Mouse (Mus musculus): ENCODE results near the gene Klhl21. TPM values are rescaled to one million over a fixed set of nuclear protein-coding genes. Genes with fewer than 3 reads are reported as not detected.

Gene Klhl21
- 10 to 100 TPM; 20.5 to 21.4 TPM for total RNA-seq (2021)

DNA sequence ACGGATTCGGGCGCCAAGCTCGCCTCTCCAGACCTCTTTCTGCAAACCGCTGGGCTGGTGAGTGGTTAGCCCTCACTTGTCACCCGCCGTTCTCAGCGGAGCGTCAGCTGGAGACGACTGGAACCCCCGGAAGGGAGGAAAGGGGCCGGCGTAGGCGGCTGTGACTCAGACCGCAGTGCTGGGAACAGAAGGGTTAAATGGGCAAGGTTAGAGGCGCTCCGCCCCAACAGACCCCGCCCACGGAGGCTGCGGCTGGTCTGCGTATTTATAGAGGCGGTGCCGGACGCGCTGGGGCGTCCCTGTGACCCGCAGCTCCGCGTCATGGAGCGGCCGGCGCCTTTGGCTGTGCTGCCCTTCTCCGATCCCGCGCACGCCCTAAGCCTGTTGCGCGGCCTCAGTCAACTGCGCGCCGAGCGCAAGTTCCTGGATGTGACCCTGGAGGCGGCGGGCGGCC, at the start of gene Klhl21:
Gene Klhl21 (plus strand): TSS at position 182 of the 454 bp plus-strand sequence.
- DNase-seq, result peak; percentile 91 to 92

DNA sequence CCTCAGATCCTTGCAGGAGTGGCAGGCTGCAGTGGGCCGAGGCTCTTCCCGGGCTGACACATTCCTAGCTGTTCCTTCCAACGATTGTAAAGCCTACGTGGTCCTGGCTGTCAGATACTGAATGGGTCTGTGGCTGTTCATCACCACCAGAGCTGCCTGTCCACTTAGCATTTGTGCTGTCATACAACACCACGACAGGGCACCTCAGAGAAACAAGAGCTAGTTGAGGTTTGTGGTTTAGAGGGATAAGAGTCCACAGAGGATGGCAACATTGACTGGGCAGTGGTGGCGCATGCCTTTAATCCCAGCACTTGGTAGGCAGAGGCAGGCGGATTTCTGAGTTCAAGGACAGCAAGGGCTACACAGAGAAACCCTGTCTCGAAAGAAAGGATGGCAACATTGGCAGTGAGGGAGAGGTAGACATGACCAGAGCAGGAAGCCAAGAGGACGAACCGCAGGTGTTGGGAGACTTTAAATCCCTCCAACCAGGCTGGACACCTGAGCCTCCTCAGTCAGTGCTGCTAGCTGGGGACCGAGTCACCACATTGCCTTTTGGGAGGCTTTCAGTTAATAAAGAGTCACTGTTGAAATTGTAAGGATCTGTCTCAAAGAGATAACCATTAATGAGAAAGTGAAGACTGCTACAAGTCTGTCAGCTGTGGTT, 48.6 kb upstream of the Klhl21 start:
- DNase-seq, result no peak

GRCm38 (mm10) chr4:151960513-151960854, 48.1 kb upstream of the Klhl21 start:
- DNase-seq, result no peak

DNA sequence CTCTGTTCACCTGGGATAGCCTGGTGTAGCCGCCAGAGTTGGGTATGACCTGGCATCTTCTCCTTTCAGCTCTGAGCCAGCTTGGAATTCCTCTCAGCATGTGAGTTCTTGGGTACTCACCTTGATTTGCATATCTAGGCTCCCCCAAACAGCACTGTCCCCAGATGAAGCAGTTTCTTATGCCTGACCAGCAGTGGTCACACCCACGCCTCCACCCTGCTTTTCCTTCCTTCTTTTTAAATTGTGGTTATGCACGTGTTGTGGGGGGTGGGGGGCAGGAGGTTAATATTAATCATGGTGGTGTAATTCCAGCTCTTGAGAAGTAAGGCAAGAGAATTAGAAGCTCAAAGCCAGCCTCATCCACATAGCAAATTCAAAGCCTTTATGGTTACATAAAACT, 45.8 kb upstream of the Klhl21 start:
- no peak for DNase-seq

- no peak for DNase-seq
Observed at GRCm38 (mm10) chr4:151968204-151968921, 40.2 kb upstream of the Klhl21 start.

GRCm38 (mm10) chr4:151972221-151972967, 36.2 kb upstream of the Klhl21 start:
- DNase-seq, result no peak

DNA sequence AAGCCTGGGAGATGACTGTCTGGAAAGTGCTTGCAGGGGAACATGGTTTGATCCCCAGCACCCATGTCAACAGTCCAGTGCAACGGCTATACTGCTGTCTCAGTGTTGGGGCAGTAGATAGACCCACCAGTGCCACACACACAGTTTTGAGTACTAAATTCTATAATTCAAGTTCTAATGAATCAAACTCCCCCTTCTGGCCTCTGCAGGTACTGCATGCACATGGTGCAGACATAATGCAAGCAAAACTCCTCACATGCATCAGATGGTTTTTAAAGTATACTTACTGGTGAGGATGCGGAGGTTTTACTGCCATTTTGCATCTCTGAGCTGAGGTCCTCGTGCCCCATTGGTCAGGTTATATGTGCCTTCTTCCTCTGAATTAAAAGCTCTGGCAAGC, 33.2 kb upstream of the Klhl21 start:
- no peak for DNase-seq

GRCm38 (mm10) chr4:151977748-151978147, 30.9 kb upstream of the Klhl21 start:
- DNase-seq, result peak; percentile 86

- DNase-seq, result no peak
Observed at GRCm38 (mm10) chr4:151980699-151981098, 27.9 kb upstream of the Klhl21 start.

DNA sequence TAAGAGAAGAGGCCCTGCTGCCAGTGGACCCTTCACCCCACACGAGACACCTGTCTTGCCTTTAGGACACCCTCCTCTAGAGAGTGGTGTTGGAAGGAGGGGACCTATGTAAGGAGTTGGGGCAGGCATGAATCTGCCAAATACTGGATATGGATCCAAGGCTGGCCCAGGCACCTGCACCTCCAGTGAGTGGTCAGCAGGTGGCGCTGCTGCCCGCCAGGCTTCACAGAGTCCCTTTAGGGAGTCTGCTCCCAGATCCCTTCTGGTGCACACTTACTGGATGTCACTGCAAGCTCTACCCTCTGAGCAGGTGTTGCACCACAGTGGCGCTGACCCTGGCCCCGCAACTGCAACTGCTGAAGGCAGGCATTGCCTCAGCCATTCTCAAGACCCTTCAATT, 27.2 kb upstream of the Klhl21 start:
- DNase-seq, result peak; percentile 81

DNA sequence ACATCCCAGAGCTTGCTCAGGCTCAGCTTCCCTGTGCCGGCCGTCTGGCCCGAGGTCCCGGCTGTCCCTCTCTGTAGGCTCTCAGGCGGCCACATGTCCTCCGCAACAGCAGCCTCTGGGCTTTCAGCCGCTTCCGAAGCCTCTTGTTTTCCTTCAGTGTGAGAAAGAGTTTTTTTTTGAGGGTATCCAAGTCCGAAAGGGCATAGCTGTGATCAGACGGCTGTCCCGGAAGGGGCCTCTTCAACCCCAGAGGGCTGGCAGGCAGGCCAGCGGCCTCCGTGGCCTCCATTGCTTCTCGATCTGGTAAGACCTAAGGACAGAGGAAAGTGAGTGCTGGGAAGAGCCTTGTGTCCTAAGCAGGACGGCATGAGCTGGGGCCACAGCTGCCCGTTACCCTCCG, 25.6 kb upstream of the Klhl21 start:
- no peak for DNase-seq

- DNase-seq, result no peak
Observed at GRCm38 (mm10) chr4:151983560-151983959, 25.0 kb upstream of the Klhl21 start.

- no peak for DNase-seq
Observed at GRCm38 (mm10) chr4:151985886-151986285, 22.7 kb upstream of the Klhl21 start.

DNA sequence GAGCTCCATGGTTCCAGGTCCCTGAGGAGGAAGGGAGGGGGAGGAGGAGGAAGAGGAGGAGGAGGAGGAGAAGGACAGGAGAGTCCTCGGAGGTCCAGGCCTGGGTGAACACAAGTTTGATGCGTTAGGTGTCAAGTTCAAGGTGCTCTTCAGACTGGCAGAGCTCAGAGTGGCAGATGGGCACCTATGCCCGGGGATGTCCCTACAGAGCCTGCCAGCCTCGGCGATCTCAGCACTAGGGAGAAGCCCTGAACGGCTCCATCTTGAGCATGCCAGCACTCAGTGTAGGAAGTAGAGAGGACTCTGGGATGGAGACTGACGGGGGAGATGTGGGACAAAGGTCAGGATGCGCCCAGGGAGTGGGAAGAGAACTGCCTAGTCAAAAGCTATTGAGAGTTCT, 22.0 kb upstream of the Klhl21 start:
- DNase-seq, result no peak

- no peak for DNase-seq
Observed at GRCm38 (mm10) chr4:151988014-151988341, 20.6 kb upstream of the Klhl21 start.

DNA sequence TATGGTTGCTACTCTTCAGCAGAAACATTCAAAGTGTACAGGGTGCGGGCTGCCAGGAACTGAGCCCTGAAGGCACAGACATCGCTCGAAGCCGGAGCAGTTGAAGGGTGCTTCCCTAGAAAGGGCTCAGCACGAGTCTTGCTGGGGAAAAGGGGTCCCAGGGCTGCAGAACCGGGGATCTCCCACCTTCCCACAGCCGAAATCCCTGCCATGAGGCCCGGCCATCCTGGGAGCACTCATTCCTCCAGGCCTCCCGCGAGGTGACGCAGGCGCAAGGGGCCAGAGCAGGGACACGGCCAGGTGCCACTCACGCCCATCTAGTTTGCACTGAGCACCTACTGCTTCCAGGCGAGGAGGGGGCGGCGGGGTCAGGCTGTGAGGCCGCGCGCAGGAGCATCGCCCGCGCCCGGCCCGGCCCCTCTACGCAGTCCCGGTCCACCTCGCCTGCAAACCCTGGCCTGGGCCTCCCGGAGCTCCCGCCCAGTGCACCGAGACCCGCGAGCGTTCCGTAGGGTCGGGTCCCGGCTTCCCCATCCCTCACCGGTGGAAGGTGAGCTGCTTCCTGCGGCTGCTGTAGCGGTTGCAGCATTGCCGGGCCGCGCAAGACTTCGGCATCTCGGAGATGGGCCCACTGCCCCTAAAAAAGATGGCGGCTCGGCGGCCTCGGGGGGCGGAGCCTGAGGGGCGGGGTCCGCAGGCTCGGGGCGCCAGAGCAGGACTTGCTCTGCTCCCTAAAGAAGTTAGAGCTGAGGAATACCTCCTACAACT, 20.1 kb upstream of the Klhl21 start, which contains the start of gene Thap3:
Gene Thap3 (minus strand): TSS at position 656 of the 768 bp plus-strand sequence.
- DNase-seq, result peak; percentile 85

DNA sequence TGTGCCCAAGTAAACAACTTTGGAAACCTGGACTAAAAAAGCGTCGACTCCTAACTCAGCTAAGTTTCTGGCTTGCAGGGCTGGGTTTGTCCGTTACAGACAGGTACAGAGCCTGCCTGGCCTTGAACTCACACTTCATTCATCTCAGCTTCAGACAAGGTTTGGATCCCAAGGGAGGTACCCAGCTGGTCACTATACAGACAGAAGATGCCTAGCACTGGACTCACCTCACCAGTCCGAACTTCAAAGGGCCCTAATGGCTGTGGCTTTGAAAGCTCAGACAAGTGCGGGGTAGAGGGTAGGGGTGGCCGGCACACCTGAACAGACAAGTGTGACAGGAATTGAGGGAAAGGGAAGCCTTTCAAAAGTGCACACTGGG, 19.5 kb upstream of the Klhl21 start:
- no peak for DNase-seq

DNA sequence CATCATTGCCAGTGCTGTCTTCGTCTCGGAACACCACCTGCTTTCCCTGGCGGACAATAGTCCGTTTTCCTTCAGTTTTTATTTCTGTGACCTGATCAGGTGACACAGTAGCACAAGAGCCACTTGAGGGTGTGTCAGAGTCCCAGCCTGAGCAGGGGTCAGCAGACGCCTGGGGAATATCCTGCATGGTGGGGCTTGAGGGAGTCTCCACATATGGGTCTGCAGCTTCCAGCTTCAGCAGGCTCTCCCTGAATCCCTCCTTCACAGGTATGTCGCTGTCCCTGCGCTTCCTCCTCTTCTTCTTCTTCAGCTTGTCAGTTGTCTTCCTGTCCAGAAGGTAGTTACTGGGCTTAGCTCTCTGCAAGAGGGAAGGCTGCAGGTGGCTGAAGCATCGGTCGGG, 16.5 kb upstream of the Klhl21 start:
- no peak for DNase-seq

GRCm38 (mm10) chr4:151993035-151993434, 15.6 kb upstream of the Klhl21 start:
- DNase-seq, result no peak

- DNase-seq, result no peak
Observed at GRCm38 (mm10) chr4:151994228-151995171, 14.1 kb upstream of the Klhl21 start.

DNA sequence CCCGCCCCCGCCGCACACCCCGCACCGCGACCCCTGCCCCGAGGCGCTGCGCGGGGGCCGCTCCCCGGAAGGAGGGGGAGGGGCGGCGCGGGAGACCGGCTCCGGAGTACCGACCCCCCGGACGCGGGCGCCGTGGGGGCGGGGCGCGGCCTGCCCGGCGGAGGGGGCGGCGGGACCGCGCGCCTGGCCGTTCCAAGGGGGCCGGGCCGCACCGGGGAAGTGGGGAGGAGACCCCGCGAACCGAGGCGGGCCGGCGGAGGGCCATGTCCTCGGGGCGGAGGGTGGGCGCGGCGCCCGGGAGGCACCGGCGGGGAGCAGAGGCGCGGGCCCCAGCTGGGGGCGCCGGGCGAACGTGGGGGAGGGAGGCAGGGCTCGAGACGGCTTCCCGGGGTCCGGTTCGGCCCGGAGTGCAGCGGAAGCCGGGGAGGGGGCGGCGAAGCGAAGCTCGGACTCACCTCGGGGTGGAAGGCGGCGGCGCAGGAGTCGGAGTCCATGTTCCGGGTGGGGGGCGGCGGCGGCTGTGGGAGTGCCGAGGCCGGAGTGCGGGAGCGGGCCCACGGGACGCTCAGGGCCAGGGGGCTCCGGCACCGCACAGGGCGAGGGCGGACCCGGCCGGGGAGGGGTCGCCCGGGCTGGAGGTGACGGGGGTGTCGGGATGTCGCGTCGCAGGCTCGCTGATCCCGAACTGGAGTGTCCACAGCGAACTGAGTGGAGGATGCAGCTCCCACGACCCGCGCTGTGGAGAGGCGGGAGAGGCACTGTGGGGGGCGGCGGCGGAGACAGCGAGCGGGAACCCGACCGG, 13.0 kb upstream of the Klhl21 start:
- DNase-seq, result peak in 1 of 2 experiments; percentile 47

Data from layer of hippocampus, postnatal 36 days (tissue).